Mouse (Mus musculus): ENCODE data around the gene Ndufs1. TPM values are rescaled to one million over a fixed set of nuclear protein-coding genes. Genes with fewer than 3 reads are reported as not detected.
A peak's percentile ranks its signal among the peaks of the same experiment; 100 is the strongest.
"Not testable (repeated sequence)": the region's sequence is repeated elsewhere in the genome, so short reads cannot be mapped to it uniquely, and the experiment has no call there.

Ndufs1 gene
- polyA plus RNA-seq, 1 experiment = 74.1 TPM

- no peaks in the 10 kb centered on the region for H3K4me1 ChIP-seq (ENCODE audit: control insufficient read depth, insufficient read depth, low read length)
- no peak overlapping the region for H3K27ac ChIP-seq (ENCODE audit: insufficient read depth, low read depth, low read length)
- TF ChIP-seq CTCF (IDR thresholded peaks at IDR 0.05; ENCODE audit: low read depth, low read length) (no peak), POLR2A (IDR thresholded peaks at IDR 0.05; ENCODE audit: borderline replicate concordance, low read depth, low read length) (no peak)
- H3K4me3 ChIP-seq (ENCODE audit: insufficient read depth, low read length) = no peak overlapping the region
Measured at GRCm38 (mm10) chr1:63188536-63188935, 11.9 kb upstream of the Ndufs1 start.

DNA sequence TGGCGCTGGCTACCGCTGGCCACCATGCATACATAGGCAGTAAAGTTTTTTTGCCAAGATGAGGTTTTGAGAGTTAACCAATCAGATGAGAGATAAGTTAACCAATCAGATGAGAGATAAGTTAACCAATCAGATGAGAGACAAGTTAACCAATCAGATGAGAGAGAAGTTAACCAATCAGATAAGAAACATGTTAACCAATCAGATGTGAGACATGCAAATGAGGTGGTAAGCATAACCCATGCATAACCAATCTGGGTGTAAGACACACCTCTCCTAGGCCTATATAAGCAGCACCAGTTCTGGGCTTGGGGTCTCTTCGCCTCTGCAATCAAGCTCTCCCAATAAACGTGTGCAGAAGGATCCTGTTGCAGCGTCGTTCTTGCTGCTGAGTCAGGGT is 8.8 kb upstream of the Ndufs1 start:
- H3K4me3 ChIP-seq (ENCODE audit: insufficient read depth, low read length); H3K27ac ChIP-seq (ENCODE audit: insufficient read depth, low read depth, low read length); H3K4me1 ChIP-seq (ENCODE audit: control insufficient read depth, insufficient read depth, low read length): not testable (repeated sequence)

DNA sequence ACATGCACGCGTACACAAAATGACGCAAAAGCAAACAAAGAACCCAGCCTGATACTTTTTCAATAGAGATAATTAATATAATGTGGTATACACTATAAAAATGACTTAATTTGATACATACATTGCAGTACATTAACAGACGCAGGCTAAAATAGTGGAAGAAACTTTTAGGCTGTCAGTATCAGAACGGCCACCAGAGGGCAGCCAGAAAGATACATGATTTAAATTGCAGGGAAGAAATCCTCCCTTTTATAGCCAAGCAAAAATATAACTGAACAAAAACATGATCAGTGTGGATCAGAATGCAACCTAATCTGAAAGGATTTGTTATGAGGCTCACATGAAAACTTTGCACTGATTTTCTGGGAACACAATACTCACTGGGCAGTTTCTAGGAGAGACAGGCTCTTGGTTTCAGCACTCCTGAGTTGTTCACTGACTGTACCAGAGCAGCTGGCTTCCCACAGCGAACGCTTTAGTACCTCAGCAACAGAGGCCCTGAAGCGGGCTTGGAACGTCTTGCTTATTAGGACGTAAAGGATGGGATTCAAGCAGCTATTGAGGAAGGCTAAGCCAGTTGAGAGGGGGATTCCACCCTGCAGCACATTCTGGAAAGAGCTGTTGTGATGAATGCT is 6.1 kb upstream of the Ndufs1 start:
- Histone ChIP-seq H3K4me3 (ENCODE audit: insufficient read depth, low read length) (no peak overlapping the region), H3K4me1 (ENCODE audit: control insufficient read depth, insufficient read depth, low read length) (peaks cover 6% of the 10 kb centered on the region), H3K27ac (ENCODE audit: insufficient read depth, low read depth, low read length) (no peak overlapping the region)
- no peak for TF ChIP-seq POLR2A (IDR thresholded peaks at IDR 0.05; ENCODE audit: borderline replicate concordance, low read depth, low read length)
- TF ChIP-seq CTCF (IDR thresholded peaks at IDR 0.05; ENCODE audit: low read depth, low read length) = no peak

DNA sequence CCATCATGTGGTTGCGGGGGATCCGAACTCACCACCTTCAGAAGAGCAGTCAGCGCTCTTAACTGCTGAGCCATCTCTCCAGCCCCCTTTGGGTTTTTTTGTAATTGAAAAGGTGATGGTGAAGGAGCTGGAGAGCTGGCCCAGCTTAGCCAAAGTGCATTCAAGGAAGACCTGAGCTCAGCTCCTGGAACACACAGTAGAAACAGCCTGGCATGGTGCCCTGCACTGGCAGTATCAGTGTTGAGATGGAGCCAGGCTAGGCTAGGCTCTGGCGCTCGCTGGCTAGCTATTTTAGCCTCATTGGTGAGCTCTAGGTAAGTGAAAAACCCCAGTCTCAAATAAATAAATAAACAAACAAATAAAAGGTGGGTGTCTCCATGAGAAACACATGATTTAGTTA is 5.6 kb upstream of the Ndufs1 start:
- H3K27ac ChIP-seq (ENCODE audit: insufficient read depth, low read depth, low read length) = no peak overlapping the region
- TF ChIP-seq POLR2A (IDR thresholded peaks at IDR 0.05; ENCODE audit: borderline replicate concordance, low read depth, low read length) (no peak), CTCF (IDR thresholded peaks at IDR 0.05; ENCODE audit: low read depth, low read length) (no peak)
- H3K4me1 ChIP-seq (ENCODE audit: control insufficient read depth, insufficient read depth, low read length) = peaks cover 6% of the 10 kb centered on the region
- no peak overlapping the region for H3K4me3 ChIP-seq (ENCODE audit: insufficient read depth, low read length)

- H3K4me3 ChIP-seq (ENCODE audit: insufficient read depth, low read length) = no peak overlapping the region
- H3K27ac ChIP-seq (ENCODE audit: insufficient read depth, low read depth, low read length) = no peak overlapping the region
- TF ChIP-seq CTCF (IDR thresholded peaks at IDR 0.05; ENCODE audit: low read depth, low read length) (no peak), POLR2A (IDR thresholded peaks at IDR 0.05; ENCODE audit: borderline replicate concordance, low read depth, low read length) (no peak)
- H3K4me1 ChIP-seq (ENCODE audit: control insufficient read depth, insufficient read depth, low read length) = peaks cover 6% of the 10 kb centered on the region
Measured at GRCm38 (mm10) chr1:63181480-63181879, 4.8 kb upstream of the Ndufs1 start.

- TF ChIP-seq POLR2A (IDR thresholded peaks at IDR 0.05; ENCODE audit: borderline replicate concordance, low read depth, low read length) (no peak), CTCF (IDR thresholded peaks at IDR 0.05; ENCODE audit: low read depth, low read length) (peak; percentile 65)
- peaks cover 6% of the 10 kb centered on the region for H3K4me1 ChIP-seq (ENCODE audit: control insufficient read depth, insufficient read depth, low read length)
- H3K27ac ChIP-seq (ENCODE audit: insufficient read depth, low read depth, low read length) = no peak overlapping the region
- H3K4me3 ChIP-seq (ENCODE audit: insufficient read depth, low read length) = no peak overlapping the region
Measured at GRCm38 (mm10) chr1:63181019-63181418, 4.4 kb upstream of the Ndufs1 start.

- H3K27ac ChIP-seq (ENCODE audit: insufficient read depth, low read depth, low read length); H3K4me3 ChIP-seq (ENCODE audit: insufficient read depth, low read length); H3K4me1 ChIP-seq (ENCODE audit: control insufficient read depth, insufficient read depth, low read length): not testable (repeated sequence)
Measured at GRCm38 (mm10) chr1:63180575-63180974, 3.9 kb upstream of the Ndufs1 start.

GRCm38 (mm10) chr1:63180122-63180521 is 3.5 kb upstream of the Ndufs1 start:
- H3K27ac ChIP-seq (ENCODE audit: insufficient read depth, low read depth, low read length) = no peak overlapping the region
- H3K4me3 ChIP-seq (ENCODE audit: insufficient read depth, low read length) = no peak overlapping the region
- TF ChIP-seq CTCF (IDR thresholded peaks at IDR 0.05; ENCODE audit: low read depth, low read length) = no peak
- TF ChIP-seq POLR2A (IDR thresholded peaks at IDR 0.05; ENCODE audit: borderline replicate concordance, low read depth, low read length) = no peak
- peaks cover 8% of the 10 kb centered on the region for H3K4me1 ChIP-seq (ENCODE audit: control insufficient read depth, insufficient read depth, low read length)

DNA sequence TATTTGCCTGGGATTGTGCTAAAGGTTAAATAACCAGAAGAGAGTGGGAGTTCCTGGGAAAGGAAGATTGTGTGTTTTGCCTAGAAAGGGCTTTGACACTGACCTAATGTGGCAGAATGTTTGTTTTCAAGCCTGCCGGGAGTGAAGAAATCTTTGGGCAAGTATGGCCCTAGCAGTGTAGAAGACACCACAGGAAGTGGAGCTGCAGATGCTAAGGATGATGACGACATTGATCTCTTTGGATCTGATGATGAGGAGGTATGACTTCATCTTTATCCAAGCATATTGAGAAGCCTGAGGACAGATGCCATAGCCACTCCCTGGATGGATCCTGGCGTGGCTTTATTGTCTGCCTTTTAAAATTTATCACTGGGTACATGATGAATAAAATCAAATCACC is 1.7 kb upstream of the Ndufs1 start:
- Histone ChIP-seq H3K4me1 (ENCODE audit: control insufficient read depth, insufficient read depth, low read length) (peaks cover 12% of the 10 kb centered on the region), H3K4me3 (ENCODE audit: insufficient read depth, low read length) (peak overlapping the region; percentile 86; the same call in 1 of the 2 replicates), H3K27ac (ENCODE audit: insufficient read depth, low read depth, low read length) (peak overlapping the region; percentile 62; the same call in 1 of the 2 replicates)
- TF ChIP-seq POLR2A (IDR thresholded peaks at IDR 0.05; ENCODE audit: borderline replicate concordance, low read depth, low read length) (no peak), CTCF (IDR thresholded peaks at IDR 0.05; ENCODE audit: low read depth, low read length) (no peak)

DNA sequence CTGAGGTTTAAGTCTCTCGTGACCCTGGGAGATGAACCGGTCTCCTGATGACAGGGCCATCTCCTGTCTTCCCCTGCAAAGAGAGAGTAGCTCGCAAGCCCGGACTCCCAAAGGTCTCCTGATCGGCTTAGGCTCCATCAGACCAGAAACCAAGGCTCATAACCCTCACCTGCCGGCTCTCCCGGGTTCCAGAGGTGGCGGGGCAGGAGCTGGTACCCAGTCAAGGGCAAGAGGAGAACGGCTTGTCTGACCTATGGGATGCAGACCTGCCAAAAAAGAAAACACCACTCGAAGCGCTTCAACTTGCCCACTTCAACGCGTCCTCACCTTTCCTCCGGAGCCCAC is 402 bp downstream of the Ndufs1 start:
- peaks cover 12% of the 10 kb centered on the region for H3K4me1 ChIP-seq (ENCODE audit: control insufficient read depth, insufficient read depth, low read length)
- H3K27ac ChIP-seq (ENCODE audit: insufficient read depth, low read depth, low read length) = peak overlapping the region; percentile 85
- peak overlapping the region; percentile 86 for H3K4me3 ChIP-seq (ENCODE audit: insufficient read depth, low read length)
- TF ChIP-seq CTCF (IDR thresholded peaks at IDR 0.05; ENCODE audit: low read depth, low read length) (no peak), POLR2A (IDR thresholded peaks at IDR 0.05; ENCODE audit: borderline replicate concordance, low read depth, low read length) (no peak)

GRCm38 (mm10) chr1:63175853-63176252 is 780 bp downstream of the Ndufs1 start:
- peaks cover 12% of the 10 kb centered on the region for H3K4me1 ChIP-seq (ENCODE audit: control insufficient read depth, insufficient read depth, low read length)
- no peak for TF ChIP-seq CTCF (IDR thresholded peaks at IDR 0.05; ENCODE audit: low read depth, low read length)
- no peak for TF ChIP-seq POLR2A (IDR thresholded peaks at IDR 0.05; ENCODE audit: borderline replicate concordance, low read depth, low read length)
- H3K4me3 ChIP-seq (ENCODE audit: insufficient read depth, low read length) = peak overlapping the region; percentile 86
- H3K27ac ChIP-seq (ENCODE audit: insufficient read depth, low read depth, low read length) = peak overlapping the region; percentile 85

All from bone marrow macrophage, adult 2 months (primary cell).